12 mouse cellular contexts compared by ENCODE assay signal in the genomic region with DNA sequence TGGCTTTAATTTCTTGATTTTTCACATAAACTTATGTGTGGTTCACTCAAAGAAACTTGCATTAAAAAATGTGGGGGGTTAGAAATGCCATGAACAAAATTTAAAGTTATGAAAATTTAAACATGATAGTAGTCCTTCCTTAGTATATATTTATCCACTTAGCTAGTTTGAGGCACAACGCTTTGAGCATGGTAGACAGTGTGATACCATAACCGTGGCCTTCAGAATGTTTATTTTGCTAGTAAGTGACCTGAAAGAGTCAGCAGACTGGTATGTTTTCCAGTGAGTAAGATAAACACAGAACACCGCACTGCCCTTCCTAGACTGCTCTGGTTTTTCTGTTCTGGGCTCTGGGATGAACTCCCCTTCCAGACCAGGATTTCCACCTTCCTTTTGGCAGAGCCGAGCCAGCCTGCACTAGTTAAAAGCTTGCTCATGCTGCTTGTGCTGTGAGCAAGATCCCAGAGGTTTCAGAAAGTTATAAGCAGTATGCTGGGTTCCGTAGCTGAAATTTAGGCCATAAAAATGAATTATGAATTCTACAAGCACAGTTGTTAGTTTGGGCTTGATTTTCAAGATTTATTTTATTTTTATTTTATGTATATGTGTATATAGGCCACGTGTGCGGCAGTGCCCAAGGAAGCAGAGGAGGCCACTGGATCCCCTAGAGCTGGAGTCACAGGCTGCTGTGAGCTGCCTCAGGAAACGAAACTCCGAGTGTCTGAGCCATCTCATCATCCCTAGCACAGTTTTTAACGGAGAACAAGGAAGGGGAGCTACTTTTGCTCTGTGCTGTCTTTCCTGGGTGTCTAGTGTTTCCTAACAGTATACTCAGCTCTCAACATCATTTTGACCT.
A peak's percentile ranks its signal among the peaks of the same experiment; 100 is the strongest.
DNase-seq lines count a peak whose midpoint lies in the region.
"Had no signal": no experiment of that assay in that cellular context is flagged by ENCODE, and none has a peak within 500 bp of the region (broad histone marks: within the 10 kb centered on the region; RNA-seq: fewer than 3 reads in every experiment).

No protein-coding gene starts in this region.

- peak; percentile 2 for DNase-seq in kidney, postnatal 14 days
- no peak for DNase-seq in kidney, adult 11 months
- DNase-seq in NIH3T3 (ENCODE audit: low read depth) (peak; percentile 76), liver (no peak)
- peak; percentile 40 for DNase-seq in embryo, embryonic 11 days
- peak; percentile 33 for DNase-seq in mesoderm, embryonic 11.5 days (ENCODE audit: low read depth, low spot score)
- DNase-seq in spleen, adult 18-20 months: no peak
- DNase-seq: cerebellum, postnatal 14 days; gastrocnemius, adult 2 months; layer of hippocampus, adult 9-11 months; lung, postnatal 4 days; right cerebral cortex, postnatal 4 days had no signal

Comparison
In these comparisons a context has a peak if more than half of its experiments do, and no peak if none do; other contexts are left out.
1. DNase-seq: peak in kidney, postnatal 14 days (single experiment), NIH3T3 (single experiment), embryo, embryonic 11 days (single experiment) and mesoderm, embryonic 11.5 days (single experiment); none in kidney, adult 11 months (single experiment), spleen, adult 18-20 months (0 of 2) and liver (single experiment).